Mouse (Mus musculus) T-helper 2 cell (primary cell): ENCODE results near the gene AC161166.1.
"Not testable (repeated sequence)": the region's sequence is repeated elsewhere in the genome, so short reads cannot be mapped to it uniquely, and the experiment has no call there.

Experiments used
- in situ Hi-C: fragments of 300-600 bp; cut with MboI, MseI; formaldehyde crosslinking; loops from one replicate; pipeline ENCODE4 v1.15.1; 2025; ENCODE audit warnings: high pct_unique_total_duplicates

The AC161166.1 gene

DNA sequence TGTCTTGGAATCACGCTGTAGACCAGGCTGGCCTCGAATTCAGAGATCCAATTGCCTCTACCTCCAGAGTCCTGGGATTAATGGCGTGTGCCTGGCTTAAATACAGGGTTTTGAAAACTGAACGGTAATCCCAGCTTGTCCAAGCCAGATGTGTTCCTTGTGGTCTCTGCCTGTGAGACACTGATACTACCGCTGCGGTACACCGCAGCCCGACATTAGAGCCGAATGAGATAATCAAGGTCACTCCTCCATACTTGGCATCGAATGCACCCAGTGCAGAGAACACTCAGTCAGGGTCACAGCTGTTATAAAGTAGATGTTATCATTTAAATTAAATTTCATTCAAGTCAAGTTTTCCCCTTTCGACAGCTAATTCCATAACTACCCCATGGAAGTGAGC lies 16.6 kb upstream of the AC161166.1 start:
- in situ Hi-C loops: no loop called here

DNA sequence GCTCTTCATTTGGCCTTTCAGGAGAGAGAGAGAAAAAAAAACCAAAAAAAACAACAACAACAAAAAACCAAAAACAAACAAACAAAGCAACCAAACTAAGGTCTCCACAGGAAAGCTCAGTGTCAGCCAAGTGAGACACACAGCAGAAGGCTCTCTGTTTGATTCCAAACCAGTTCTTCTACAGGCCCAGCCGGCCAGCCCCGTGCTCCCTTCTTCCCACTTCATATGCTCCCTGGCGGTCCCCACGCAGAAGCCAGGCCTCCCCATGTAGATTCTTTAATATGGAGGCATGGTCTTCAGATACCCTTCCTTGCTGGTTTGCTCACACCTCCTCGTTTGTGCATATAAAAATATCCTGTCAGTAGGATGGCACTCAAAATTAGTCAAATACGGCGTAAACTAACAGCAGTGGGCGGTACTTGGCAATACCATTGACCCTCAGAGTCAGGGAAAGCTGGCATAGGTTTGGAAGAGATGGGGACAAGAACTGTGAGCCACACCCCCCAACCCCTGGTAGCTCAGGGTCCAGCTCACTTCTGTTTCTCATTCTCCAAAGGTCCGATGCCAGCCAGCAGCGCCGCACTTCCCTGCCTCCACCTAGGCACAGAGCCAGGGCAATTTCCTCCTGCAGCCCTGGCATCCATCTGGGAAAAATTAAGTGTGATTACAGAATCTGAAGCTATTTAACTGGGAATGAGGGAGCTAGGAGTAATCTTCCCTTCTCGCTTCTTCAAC lies 13.6 kb upstream of the AC161166.1 start:
- in situ Hi-C loops: no loop called here

DNA sequence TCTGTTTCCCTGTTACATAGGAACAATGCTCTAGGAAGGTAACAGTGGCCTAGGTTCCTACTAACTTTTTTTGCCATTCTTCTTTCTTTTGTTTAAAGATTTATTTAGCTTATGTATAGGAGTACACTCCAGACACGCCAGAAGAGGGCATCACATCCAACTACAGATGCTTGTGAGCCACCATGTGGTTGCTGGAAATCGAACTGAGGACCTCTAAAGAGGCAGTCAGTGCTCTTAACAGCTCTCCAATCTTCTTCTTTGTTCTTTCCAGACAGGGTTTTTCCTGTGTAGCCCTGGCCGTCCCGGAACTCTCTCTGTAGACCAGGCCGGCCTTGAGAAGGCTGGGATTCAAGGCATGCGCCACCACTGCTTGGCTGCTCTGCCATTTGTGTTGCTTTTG lies 12.7 kb upstream of the AC161166.1 start:
- in situ Hi-C loops: no loop called here

DNA sequence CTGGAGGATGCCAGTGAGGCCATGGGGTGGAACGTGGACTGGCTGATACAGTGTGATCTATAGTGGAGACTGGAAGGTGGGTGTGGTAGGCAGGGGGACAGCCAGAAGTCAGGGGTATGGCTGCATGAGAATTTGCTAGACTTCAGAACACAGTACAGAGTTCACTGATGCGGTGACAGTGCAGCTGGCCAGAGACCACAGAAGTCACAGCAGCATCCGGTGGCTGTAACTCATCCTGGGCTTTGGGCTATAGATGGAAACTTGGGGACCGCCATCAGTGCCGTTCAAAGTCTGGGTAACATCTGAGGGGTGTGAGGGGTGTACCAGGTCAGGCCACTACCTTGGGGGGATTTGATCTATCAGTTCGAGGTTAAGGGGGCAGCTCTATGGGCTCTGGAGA lies 11.5 kb upstream of the AC161166.1 start:
- in situ Hi-C loops: no loop called here

DNA sequence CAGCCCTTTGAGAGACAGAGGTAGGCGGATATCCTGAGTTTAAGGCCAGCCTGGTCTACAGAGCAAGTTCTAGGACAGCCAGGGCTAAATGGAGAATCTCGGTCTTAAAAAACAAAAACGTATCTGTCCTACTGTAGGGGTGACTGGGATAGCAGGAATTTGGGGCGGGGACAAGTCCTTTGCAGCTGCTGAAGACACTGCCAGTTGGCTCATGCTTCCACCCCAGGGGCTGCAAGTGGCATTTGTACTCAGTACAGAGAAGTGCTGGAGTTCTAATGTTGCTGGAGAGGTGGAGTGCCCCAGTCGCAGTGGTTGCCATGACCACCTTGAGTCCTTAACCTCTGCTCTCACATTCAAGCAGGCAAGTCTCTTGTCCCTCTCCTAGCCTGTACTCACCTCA lies 10.6 kb upstream of the AC161166.1 start:
- in situ Hi-C loops: no loop called here

DNA sequence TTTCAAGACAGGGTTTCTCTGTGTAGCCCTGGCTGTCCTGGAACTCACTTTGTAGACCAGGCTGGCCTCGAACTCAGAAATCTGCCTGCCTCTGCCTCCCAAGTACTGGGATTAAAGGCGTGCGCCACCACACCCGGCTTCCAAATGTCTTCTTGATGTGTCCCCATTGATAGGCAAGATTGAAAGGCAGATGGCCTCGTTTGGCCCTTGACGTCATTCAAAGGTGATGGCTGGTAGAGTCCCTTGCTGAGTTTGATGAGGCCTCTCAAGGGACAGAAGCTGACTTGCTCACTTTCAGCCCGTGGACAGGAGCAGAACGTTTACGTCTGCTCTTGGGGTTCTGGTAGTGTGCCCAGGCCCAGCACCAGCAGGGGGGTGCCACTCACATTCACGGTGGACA lies 7.8 kb upstream of the AC161166.1 start:
- in situ Hi-C loops: not testable (repeated sequence)

DNA sequence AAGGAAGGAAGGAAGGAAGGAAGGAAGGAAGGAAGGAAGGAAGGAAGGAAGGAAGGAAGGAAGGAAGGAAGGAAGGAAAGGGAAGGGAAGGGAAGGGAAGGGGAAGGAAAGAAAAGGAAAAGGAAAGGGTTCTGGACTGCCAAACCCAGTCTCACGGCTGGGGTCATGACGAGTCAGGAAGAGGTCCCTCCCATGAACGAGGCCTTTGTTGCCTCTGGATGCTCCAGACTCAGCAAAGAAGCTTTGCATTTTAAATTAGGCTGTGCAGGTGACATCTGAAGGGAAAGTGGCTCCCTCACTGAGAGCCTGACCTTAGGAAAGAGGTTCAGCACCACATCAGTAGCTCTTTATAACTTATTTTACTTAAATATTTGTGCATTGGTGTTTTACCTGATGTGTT lies 6.9 kb upstream of the AC161166.1 start:
- in situ Hi-C loops: no loop called here

DNA sequence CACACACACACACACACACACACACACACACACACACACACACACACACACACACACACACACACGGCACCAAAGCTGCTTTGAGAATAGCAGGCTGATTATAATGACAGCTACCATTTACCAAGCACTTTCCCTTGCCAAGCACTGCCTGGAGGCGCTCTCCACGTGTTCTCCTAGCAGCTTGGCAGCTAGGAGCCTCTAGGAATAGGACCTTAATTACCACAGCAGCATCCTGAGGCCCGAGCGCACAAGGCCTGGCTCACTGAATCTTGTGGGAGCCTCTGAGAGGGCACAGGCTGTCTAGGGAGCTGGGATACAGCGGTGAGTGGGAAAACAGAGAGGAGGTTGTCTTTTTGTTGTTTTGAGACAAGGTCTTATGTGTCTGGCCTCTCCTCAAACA lies 5.4 kb upstream of the AC161166.1 start:
- in situ Hi-C loops: no loop called here

DNA sequence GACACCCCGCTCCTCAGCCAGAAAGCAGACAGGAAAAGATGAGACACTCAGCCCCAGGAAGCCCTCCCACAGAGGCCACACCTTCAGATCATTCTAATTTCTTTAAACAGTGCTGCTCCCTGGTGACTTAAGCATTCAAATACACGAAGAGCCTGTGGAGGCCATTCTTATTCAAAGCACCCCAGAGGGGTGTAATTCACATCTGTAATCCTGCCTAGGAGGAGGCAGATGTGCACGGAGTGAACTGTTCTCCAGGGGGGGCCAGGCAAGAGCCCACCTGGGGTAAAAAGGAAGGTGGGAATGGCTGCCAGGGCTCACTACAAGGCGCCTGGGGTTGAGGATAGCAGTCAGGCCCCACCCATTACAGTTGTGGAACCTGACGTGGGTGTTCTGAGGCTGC lies 4.8 kb upstream of the AC161166.1 start:
- in situ Hi-C loops: no loop called here

DNA sequence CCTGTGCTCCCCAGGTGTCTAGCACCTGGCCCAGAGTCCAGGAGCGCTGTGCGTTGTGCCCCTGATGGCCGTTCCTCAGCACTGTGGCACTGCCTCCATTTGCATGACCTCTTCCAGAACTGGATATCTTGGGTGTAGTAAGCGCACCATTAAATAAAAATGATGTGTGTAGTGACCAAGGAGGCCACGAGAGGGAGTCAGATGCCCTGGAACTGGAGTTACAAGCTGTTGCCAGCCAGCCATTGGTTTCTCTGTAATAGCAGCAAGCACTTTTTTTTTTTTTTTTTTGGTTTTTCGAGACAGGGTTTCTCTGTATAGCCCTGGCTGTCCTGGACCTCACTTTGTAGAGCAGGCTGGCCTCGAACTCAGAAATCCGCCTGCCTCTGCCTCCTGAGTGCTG lies 4.1 kb upstream of the AC161166.1 start:
- in situ Hi-C loops: not testable (repeated sequence)

DNA sequence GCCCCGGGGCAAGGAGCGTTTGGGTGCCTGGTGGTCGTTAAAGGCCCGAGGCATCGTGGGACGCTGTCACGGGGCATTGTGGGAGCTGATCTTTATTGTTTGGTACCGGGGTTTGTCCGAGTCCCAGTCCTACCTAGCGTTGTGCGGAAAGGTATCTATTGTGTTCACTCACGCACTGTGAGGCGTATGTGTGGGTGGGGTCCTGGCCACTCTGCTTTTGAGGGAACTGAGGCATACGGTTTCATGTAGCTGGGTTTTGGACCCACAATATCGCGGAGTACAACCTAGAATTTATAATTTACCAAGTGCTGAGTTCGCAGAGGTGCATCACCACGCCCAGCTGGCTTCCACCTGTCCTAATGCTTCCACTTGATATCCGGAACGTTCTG lies 4.5 kb downstream of the AC161166.1 start:
- in situ Hi-C loops: no loop called here

DNA sequence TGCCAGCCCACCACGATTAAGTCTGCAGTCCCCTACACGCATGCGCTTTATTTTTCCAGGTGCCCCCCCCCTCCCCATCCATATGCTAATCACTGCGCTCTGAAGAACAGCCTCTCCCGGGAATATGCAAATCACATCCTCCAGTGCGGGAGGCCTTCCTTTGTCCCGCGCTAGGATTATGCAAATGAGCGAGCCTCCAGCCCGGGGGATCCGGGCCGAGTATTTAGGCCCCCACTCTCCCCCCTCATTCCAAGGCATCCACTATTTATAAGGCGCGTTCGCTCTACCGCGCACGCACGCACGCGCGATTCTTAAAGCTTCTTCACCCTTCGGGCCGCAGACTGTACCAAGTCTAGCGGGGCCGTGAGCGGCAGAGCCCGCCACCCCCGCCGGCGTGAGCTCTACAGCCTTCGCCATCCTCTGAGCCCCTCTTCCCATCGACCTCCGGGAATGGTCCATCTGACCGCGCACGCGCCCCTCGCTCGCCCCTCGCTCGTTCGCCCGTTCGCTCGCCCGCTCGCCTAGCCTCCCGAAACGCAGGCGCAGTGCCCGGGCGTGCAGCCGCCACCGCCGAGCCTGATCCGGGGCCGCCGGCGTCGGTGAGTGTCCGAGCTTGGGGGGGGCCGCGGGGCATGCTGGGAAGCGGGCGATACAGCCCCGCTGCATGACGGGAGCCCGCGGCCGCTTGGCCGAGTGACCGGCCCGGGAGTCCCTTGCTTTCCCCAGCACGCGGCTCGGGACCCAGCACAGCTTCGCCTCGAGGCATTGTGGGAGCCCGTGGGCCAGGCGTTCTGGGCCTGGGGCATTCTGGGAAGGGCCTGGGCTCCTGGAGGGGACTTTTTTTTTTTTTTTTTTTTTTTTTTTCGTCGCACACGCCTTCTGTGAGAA lies 5.2 kb downstream of the AC161166.1 start, which contains the start of gene Zfp428:
Gene Zfp428, plus strand, starts transcription at position 169 of the 888 bp plus-strand sequence.
- in situ Hi-C loops: no loop called here

DNA sequence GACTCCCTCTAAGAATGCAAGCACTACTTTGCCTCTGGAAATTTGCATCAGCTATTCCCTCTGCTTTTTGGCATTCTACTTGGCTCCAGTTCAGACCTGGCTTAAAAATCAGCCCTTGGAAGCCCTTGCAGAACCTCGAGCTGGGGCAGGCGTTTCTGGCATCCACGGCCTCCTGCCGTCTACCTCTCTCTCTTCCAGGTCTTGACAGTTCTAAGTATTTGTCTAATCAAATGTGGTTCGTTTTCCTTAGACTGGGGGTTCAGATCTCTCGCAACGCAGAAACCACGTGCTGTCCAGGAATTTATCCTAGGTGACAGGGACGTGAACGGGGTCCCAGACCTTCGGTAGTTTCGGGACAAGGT lies 5.8 kb downstream of the AC161166.1 start:
- in situ Hi-C loops: no loop called here

DNA sequence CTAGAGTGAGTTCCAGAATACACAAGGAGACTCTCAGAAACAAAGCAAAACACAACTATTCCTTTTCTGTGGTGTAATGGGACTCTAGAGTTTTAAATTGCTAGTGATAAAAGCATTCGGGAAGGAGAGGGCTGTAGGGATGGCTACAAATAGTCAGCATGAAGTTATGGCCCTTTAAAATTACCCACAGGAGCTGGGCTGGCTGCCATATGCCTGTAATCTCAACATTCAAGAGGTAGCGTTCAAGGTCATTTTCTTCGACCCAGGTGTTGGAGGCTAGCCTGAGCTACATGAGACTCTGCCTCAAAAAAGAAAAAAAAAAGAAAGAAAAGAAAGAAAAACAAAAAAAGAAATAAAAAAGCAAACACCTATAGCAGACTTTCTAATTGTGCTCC lies 6.2 kb downstream of the AC161166.1 start:
- in situ Hi-C loops: no loop called here

DNA sequence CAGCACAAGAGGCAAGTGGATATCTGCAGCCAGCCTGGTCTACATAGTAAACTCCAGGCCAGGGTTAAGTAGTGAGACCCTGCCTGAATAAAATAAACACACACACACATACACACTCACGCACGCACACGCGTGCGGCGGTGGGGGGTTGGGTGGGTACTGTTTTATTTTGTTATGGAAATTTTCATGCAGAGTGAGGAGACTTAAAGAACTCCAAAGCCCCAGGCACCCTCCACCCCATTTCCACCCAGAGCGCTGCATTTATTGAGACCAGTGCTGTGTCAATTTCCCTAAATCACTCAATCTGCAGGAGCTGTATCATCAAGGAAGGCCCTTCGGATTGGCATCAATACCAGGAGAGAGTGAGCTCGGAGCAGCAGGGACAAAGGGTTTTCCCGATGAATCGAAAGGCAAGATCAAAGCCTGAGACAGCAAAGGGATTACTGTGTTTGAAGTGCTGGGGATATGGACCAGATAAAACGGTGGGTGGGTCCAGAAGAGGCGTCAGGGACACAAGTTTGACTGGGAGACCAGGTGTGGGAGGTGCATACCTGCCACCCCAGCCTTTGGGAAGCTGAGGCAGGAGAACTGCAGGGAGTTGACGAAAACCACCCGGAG lies 6.7 kb downstream of the AC161166.1 start:
- in situ Hi-C loops: no loop called here

DNA sequence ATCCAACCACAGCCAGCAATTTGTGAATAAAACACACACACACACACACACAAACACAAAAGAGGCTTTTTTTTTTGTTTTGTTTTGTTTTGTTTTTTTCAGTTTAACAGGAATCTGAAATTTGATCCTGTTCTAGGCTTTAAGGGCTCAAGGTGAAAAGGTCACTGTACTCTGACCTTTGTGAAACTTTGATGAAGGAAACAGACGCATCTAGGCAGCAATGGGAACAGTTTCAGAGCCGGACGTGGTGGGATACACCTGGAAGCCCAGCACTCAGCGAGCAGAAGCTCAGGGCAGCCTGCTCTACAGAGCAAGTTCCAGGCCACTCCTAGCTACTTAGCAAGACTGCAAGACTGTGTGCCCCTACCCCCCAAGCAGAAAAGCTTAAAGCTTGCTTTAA lies 7.4 kb downstream of the AC161166.1 start:
- in situ Hi-C loops: no loop called here

DNA sequence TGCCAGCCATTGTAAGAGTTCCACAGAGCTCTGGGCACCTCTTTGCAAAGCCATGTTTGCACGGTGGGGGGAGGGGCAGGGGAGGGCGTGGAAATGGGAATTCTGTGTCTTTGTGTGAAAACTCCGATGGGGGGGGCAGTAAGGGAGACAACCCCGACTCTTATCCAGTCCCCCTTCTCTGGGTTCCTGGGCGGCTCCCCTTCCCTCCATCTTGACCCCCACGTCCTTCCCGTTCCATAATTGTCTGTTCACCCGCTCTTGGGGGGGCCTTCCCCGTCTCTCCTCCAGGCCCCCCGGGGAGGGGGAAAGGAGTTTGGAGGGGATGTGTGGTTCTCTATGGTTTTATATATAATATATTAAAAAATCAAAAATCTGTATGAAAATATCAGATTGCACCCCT lies 8.3 kb downstream of the AC161166.1 start:
- in situ Hi-C loops: no loop called here

DNA sequence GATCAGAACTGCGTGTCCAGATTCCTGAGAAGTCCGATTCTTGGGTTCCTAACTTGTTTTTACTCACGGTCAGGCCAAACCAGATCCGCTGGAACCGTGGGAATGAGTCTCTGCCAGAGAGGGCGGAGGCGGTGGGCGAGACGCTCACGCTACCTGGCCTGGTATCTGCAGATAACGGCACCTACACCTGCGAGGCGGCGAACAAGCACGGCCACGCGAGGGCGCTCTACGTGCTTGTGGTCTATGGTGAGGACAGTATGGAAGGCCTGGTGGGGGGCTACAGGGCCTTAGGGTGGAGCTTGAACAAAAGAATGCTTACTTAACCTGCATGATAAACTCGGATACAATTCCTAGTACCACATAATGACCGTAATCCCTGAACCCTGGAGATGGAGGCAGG lies 10.8 kb downstream of the AC161166.1 start:
- in situ Hi-C loops: no loop called here

DNA sequence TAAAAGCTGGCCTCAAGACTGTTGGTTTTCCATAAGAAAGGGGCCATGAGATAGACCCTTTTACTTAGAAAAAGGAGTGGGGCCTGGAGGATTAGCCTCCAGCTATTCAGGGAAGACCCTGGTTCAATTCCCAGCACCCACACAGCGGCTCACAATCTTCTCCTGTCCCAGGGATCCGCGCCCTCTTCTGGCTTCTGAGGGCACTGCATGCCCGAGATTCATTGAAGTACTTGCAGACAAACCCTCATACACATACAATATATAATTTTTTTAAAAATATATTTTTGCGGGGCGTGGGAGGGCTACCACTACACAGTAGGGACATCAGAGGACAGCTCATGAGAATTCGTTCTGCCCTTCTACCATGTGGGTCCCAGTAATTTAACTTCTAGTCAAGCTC lies 11.3 kb downstream of the AC161166.1 start:
- in situ Hi-C loops: no loop called here

DNA sequence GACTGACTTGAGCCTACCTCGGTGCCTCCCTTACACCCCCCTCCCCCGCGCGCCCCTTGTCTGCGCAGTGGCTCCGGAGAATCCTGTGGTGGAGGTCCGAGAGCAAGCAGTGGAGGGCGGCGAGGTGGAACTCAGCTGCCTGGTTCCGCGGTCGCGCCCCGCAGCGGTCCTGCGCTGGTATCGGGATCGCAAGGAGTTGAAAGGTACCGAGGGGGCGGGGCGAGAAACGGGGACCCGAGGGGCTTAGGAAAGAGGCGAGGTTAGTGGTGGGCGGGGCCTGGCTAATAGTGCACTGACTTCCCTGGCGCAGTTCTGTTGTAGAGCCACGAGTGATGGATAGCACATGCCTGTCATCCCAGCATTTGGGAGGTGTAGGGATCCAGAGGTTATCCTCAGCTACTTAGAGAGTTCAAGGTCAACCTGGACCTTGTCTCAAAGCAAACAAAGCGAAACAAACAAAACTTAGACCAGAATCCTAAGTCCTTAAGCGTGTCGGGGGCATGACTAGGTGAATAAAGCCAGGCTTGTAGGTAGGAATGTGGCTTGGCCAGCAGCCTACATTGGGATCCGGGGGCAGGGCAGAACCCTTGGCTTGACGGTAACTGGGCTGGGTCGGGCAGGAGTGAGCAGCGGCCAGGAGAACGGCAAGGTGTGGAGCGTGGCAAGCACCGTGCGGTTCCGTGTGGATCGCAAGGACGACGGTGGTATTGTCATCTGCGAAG lies 12.2 kb downstream of the AC161166.1 start:
- in situ Hi-C loops: no loop called here

DNA sequence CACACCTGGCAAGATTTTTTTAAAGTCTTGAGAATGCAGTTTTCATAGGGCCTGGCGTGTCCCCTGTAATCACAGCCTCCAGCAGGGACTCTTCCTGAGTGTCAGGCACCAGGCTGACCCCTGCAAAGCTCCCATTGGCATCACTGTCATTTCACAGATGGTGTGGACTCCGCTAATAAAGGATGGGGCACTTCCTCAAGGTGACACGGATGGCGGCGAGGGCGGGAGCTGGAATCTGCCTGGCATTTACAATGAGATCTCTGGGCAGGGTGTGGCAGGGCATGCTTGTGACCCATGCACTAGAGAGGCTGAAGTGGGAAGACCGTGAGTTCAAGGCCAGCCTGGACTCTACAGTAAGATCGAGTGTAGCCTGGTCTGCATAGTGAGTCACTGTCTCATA lies 24.0 kb downstream of the AC161166.1 start:
- in situ Hi-C loops: no loop called here

DNA sequence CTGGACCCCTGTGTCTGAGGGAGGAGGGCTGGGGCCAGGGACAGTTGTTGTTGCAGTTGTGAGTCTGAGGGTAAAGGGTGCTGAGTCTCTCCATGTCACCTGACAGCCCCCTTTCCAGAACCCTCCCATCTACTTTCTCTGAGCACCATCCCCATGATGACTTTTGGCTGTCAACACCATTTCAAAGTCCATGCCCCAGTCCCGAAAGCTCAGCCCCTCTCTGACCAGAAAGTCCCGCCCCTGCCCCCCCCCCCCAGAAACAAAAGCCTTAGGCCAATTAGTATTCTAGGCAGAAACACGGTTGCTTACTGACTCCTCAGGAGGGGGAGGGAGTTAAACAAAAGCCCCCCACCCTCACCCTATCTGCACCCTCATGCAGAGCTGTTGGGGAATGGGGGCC lies 24.9 kb downstream of the AC161166.1 start:
- in situ Hi-C loops: no loop called here
